Mouse (Mus musculus) adrenal gland, postnatal 4 days (tissue): ENCODE measurements around the gene St7l. TPM values are rescaled to one million over a fixed set of nuclear protein-coding genes. Genes with fewer than 3 reads are reported as not detected.
A peak's percentile ranks its signal among the peaks of the same experiment; 100 is the strongest.
"Not testable (repeated sequence)": the region's sequence is repeated elsewhere in the genome, so short reads cannot be mapped to it uniquely, and the experiment has no call there.

ENCODE experiments used
- DNase-seq, 2 experiments: peaks; one replicate each; pipeline ENCODE4 v3.0.0; 2021 to 2022; ENCODE audit warnings: low spot score in 2 of 2, mixed read lengths in 2 of 2
- long read RNA-seq, 2 experiments: library from polyadenylated mRNA; stranded (forward); transcript quantifications; one replicate each; pipeline ENCODE4 v2.0.0; 2021
- total RNA-seq, 2 experiments: library from RNA; stranded (reverse); gene quantifications; 2 replicates each; pipeline ENCODE4 v1.2.3; 2021

St7l gene
- total RNA-seq, result 10 to 100 TPM; 32.3 to 33.1 TPM
- long read RNA-seq, experiment 1, full-length matches to known transcripts, result 21 of 50 reads
- long read RNA-seq, experiment 1, partial matches to known transcripts, result 23 of 50 reads
- long read RNA-seq, experiment 1, other reads (novel, unspliced or antisense), result 6 of 50 reads
- long read RNA-seq, experiment 2, full-length matches to known transcripts, result 24 of 42 reads
- long read RNA-seq, experiment 2, partial matches to known transcripts, result 7 of 42 reads
- long read RNA-seq, experiment 2, other reads (novel, unspliced or antisense), result 11 of 42 reads

- peak; percentile 67 to 87 for DNase-seq
These were observed at the start of gene St7l, which contains the start of gene Capza1 for GRCm38 (mm10) chr3:104863786-104864650. Gene St7l (plus strand): TSS chr3:104864005. Gene Capza1 (minus strand): TSS chr3:104864505.

DNA sequence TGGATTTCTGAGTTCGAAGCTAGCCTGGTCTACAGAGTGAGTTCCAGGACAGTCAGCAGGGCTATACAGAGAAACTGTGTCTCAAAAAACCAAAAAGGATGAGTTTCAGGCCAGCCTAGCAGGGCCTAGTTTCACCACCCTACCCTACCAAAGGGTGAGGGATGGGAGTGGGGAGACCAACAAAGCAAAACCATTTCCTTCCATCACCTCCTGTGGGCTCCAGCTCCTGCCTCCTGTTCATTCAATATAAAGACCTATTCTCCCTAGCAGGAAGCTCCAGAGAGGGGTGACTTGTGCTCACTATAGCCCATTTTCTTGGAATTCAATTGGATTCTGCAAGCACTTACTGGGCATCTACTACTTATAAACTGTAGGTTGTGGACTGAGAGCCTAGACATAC is 49.1 kb upstream of the St7l start:
- DNase-seq, result no peak

- DNase-seq, result no peak
These were observed 48.5 kb upstream of the St7l start for GRCm38 (mm10) chr3:104815346-104815745.

DNA sequence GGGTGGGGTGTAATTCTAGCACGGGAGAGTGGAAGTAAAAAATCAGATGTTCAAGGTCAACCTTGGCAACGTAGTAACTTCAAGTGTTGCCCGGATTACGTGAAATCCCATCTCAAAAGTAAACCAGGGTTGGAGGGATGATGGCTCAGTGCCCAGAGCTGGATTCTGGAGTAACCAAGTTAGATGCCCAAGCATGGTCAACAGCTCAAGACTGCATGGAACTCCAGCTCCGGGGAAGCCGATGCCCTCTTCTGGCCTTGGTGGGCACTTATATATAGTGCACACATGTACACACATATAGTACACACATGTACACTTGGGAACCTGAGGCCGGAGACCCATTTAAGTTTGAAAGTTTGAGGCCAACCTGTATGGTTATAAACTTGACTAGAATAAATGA is 47.7 kb upstream of the St7l start:
- no peak for DNase-seq

GRCm38 (mm10) chr3:104817481-104817990 is 46.3 kb upstream of the St7l start:
- DNase-seq, result peak in 1 of 2 experiments; percentile 38

GRCm38 (mm10) chr3:104817991-104818748 is 45.6 kb upstream of the St7l start, which contains the start of gene Mov10:
Gene Mov10 (minus strand): TSS chr3:104818563.
- DNase-seq, result peak; percentile 61 to 74

GRCm38 (mm10) chr3:104818749-104819134 is 45.1 kb upstream of the St7l start:
- DNase-seq, result peak in 1 of 2 experiments; percentile 7

GRCm38 (mm10) chr3:104820426-104820825 is 43.4 kb upstream of the St7l start:
- DNase-seq, result no peak

DNA sequence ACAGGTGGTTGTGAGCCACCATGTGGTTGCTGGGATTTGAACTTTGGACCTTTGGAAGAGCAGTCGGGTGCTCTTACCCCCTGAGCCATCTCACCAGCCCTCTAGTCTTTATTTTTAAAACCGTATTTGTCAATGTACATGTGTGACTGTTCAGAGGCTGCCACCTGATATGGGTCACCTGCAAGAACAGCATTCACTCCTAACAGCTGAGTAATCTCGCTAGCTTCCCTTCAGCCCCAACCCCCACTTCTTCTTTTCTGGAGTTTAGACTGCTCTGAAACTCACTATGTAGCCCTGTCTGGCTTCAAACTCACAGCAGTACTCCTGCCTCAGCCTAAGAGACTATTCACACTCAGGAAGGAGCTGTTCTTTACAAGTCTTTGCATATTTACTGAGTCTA is 41.4 kb upstream of the St7l start:
- DNase-seq, result no peak

GRCm38 (mm10) chr3:104835797-104836196 is 28.0 kb upstream of the St7l start:
- no peak for DNase-seq

DNA sequence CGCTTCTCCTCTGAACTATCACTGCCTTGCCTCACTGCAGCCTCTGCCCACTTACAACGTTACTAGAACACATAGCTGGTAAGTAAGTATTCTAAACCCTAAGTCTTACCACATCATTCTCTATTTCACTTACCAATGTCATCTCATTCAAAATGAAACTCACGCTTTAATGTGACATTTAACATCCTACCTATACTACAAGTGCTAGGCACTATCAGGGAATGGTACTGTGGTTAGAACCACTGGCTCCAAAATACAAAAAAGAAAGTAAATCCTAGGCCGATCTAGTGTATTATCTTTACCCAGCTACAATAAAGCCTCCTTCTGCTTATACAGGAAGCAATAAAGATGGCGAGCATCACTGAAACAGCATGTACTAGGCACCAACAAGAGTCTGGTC is 22.8 kb upstream of the St7l start:
- no peak for DNase-seq

DNA sequence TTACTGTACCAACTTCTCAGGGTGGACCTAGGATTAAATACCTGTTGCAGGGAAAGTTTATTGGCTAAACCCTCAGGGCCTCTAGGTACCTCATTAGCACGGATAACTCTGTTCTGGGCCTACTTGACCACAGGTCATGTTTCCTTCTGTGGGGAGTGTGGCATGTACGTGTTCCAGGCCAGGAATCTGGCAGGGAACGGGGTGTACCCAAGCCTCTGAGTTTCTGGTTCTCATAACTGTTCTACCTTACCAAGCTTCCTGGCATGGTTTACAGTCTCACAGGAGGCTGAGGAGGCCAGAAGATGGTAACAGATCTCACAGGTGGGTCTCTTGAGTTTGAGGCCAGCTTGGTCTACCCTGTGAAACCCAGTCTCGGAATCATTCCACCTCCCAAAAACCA is 17.2 kb upstream of the St7l start:
- no peak for DNase-seq

- no peak for DNase-seq
These were observed 9.3 kb upstream of the St7l start for GRCm38 (mm10) chr3:104854465-104854864.

- no peak for DNase-seq
These were observed 8.9 kb upstream of the St7l start for GRCm38 (mm10) chr3:104854866-104855265.

DNA sequence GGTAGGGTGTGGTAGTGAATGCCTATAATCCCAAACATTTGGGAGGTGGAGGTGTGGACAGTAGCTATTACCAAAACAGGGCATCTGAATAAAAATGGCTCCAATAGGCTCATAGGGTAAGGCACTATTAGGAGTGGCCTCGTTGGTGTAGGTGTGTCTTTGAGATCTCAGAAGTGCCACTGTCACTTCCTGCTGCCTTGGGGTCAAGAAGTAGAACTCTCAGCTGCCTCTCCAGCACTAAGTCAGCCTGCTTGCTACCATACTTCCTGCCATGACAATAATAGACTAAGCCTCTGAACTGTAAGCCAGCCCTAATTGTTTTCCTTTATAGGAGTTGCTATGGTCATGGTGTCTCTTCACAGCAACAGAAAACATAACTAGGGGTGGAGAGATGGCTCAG is 7.7 kb upstream of the St7l start:
- no peak for DNase-seq

DNA sequence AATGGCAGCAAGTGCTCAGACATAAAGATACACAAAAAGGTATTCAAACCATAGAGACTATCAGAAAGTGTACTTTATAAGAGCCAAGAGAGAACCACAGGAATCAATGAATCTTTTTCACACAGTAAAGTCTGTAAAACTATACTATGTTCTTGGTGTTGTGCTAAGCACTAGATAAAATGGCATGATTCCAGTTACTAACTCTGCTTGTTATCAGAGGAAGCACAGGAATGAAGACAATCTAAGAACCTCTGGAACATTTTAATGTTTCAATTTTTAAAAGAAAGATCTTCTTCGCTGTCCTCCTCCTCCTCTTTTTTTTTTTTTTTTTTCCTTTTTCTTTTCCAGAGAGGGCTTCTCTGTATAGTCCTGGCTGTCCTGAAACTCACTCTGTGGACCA is 5.2 kb upstream of the St7l start:
- DNase-seq, result no peak

DNA sequence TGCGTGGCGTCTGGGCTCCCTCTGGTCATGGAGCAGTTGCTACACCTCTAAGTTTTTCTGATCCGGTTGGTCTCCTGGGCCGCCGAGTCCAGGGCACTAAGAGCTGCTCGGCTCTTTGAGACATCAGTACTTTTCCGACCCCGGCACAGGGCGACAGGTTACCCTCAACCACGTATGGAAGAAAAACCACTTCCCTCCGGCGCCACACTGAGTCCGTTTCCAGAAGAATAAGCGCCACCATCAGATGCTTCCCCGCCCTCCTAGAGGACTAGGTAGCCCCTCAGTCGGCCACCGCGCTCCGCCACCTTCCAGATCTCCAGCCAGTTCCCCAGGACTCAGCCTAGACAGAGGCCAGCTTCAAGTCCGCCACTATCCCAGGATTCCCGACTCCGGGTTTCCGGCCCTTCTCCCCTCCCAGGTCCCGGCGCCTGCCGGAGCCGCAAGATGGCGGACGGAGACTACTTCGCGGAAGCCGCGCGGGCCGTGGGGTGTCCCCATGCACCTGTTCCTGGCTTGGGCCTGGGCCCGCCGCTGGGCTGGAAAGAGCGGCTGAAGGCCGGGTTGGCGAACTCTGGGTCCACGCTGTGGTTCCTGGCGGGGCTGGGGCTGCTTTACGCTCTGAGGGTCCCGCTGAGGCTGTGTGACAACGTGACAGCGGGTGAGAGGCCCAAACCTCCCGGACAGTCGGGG is 991 bp downstream of the St7l start:
- peak; percentile 75 to 83 for DNase-seq

DNA sequence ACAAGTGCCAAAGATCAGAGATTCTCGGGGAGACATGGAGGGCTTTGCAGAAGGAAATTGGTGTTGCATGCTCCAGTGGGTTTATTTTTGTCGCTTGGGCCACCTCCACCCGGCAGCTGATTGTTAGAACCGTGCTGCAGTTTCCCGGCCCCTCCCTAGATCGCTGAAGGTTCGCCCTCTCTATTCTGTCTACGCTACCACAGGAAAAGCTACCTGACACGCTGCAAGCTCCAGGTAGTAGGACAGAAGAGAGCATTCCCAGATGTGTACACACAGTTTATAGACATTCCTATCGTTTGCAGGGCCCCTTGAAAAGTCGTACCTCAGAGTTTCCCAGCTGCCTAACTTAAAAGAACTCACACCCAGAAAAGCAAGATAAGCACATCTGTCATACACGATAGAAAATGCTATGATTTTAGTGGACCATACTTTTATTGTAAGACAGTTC is 1.6 kb downstream of the St7l start:
- no peak for DNase-seq

DNA sequence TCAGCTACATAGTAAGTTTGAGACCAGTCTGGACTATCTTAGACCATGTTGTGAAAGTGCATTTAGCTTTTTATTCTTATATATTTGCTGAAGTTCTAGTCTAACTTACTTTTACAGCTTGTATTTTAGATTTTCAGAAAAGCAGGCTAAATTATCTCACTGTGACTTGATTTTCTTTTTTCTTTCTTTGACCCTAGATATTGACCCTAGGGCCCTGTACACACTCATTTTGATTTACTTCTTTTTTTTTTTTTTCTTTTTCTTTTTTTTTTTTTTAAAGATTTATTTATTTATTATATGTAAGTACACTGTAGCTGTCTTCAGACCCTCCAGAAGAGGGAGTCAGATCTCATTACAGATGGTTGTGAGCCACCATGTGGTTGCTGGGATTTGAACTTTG is 2.9 kb downstream of the St7l start:
- DNase-seq, result not testable (repeated sequence)

DNA sequence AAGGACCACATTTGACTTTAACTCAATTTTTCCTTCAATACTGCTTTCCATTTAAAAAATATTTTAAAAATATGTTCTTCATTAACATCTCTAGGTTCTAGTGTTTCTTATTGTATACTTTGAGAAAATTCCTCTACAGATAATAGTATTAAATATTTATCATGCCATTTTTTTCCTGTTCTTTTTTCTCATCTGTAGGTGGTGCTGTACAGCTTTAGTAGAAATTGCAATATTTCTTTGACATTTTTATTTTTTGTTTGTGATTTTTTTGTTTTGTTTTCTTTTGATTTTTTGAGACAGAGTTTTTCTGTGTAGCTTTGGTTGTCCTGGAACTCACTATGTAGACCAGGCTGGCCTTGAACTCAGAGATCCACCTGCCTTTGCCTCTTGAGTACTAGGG is 5.8 kb downstream of the St7l start:
- no peak for DNase-seq

- DNase-seq, result no peak
These were observed 24.8 kb downstream of the St7l start for GRCm38 (mm10) chr3:104888585-104888984.
